Mouse (Mus musculus) cerebral cortex, adult 2 months (tissue): ENCODE results near the gene Hyal3.

Source experiments
- WGBS: fragments of 180-500 bp; shearing (Covaris S2); methylation state at CpG from one replicate; pipeline ENCODE4 v1.1.7; 2018; 5-methylcytosine and 5-hydroxymethylcytosine counted together

Hyal3 gene

GRCm38 (mm10) chr9:107571534-107572326 is 8.9 kb upstream of the Hyal3 start:
- 91% methylated on average over 22 of the region's 22 CpGs for WGBS

DNA sequence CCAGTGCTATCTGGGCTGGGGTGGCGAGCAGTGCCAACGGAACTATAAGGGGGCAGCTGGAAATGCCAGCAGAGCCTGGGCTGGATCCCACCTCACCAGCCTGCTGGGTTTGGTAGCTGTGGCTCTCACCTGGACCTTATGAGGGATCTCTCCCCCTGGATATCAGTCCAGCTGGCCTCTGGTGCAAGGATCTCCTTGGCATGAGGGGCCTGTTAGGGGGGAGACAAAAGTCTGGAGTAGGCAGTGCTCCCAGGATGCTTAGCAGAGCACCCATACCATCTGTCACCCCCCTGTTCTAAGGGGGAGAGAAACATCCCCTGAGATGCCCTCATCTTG is 8.3 kb upstream of the Hyal3 start:
- 98% methylated on average over 2 of the region's 2 CpGs for WGBS

DNA sequence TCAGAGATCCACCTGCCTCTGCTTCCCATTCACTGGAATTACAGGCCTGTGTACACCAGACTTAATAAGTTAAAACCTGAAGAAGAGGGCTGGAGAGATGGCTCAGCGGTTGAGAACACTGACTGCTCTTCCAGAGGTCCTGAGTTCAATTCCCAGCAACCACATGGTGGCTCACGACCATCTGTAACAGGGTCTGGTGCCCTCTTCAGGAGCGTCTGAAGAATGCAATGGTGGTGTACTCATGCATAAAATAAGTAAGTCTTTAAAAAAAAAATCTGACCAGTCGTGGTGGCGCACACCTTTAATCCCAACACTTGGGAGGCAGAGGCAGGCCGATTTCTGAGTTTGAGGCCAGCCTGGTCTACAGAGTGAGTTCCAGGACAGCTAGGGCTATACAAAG is 6.8 kb upstream of the Hyal3 start:
- 82% methylated on average over 6 of the region's 6 CpGs for WGBS

DNA sequence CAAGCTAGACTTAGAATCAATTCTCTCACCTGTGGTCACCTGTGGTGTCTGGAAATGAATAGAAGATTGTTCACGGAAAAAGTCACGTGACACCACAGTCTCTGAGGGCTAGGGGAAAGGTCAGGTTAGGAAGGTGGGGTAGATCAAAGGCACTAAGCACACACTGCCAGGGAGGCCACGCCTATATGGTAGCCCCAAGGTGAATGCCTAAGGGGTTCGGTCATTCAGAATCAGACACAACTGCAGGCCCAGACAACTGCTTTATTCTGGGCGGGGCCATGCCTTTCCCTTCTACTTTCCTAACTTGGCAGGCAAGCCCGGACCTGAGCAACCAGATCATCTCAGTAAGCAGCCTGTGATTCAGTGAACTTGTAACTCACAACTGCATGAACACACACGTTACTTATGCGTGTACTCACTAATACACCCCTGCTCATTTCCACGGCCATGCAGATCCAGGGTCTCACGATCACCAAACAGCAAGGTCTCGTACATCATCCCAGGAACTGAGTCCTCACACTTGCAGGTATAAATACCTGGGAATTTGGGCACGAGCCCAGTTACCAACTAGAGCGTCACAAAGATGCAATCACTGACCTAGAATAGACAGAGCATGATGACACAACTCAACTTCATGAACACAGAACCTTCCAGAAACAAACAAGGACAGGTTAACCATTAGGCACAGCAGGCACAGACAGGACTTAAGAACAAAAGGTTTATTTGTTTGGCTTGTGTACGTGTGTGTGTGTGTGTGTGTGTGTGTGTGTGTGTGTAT is 4.8 kb upstream of the Hyal3 start:
- WGBS: 83% methylated on average over 14 of the region's 14 CpGs

DNA sequence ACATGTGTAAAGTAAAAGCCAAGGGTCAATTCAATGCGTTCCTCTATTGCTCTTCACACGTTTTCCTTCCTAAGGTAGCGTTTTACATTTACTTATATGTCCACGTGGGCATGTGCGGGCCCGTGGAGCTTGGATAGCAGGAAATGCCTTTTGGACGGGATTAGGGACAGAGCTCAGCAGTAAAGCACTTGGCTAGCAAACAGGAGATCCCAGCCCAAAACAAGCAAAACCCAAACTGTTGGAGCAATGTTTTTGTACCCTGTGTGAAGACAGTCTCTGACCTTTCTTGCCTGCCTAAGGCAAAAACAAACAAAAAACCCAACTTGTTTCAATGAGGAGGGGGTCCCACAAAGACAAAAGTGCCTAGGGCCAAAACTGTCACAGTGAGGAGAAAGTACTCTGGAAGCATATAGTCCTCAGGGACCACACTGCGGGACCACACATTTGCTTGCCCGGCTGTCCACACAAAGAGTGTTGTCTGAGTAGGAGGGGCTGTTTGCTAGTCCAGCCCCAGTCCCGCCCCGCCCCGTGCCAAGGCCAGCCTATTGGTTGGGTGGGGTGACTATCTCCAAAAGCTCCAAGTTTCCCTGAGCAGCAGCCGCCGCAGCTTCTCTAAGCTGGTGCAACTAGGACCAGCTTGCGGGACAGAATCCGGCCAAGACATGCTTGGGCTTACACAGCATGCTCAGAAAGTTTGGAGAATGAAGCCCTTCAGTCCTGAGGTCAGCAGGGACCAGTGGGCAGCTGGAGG is 4.1 kb upstream of the Hyal3 start, which contains the start of gene Hyal1:
Gene Hyal1 (plus strand): TSS at position 571 of the 751 bp plus-strand sequence.
- WGBS: 36% methylated on average over 16 of the region's 16 CpGs

DNA sequence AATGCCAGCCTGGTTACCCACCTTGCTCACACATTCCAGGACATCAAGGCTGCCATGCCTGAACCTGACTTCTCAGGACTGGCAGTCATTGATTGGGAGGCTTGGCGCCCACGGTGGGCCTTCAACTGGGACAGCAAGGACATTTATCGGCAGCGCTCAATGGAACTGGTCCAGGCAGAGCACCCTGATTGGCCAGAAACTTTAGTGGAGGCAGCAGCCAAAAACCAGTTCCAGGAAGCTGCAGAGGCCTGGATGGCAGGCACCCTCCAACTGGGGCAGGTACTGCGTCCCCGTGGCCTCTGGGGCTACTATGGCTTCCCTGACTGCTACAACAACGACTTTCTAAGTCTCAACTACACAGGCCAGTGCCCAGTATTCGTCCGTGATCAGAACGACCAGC is 2.7 kb upstream of the Hyal3 start:
- WGBS: 84% methylated on average over 10 of the region's 10 CpGs

- 73% methylated on average over 3 of the region's 3 CpGs for WGBS
Measured at GRCm38 (mm10) chr9:107578587-107578986, 2.0 kb upstream of the Hyal3 start, which contains the start of gene Naa80. Gene Naa80, plus strand, starts transcription at chr9:107578887.

DNA sequence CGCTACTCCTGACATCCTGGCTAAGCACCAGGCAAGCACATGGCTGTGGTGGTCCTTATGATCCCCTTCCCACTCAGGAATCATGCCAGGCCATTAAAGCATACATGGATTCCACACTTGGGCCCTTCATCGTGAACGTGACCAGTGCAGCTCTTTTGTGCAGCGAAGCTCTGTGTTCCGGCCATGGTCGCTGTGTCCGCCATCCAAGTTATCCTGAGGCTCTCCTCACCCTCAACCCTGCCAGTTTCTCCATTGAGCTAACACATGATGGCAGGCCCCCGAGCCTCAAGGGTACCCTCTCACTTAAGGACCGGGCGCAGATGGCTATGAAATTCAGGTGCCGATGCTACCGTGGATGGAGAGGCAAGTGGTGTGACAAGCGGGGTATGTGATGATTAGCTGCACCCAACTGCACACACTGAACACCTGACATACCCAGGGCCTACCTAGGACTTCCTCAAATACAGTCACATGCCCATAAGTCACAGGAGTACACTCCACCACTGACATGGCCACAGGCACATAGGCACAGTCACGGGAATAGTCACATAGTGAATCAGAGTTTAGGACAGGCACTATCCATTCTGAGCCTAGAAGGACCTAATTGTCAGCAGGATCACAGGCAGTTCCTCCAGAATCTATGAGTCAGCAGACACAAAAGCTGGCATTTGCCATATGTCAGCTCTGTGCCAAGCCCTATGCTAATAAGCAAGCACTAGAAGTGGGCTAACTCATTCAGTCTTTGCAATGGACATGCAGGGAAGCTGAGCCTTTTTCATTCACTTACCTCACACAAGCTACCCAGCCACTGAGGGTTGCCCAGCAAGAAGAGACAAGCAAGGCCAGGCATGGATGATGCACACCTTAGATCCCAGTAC is 1.4 kb upstream of the Hyal3 start:
- WGBS: 91% methylated on average over 14 of the region's 14 CpGs

GRCm38 (mm10) chr9:107581584-107581983 is 966 bp downstream of the Hyal3 start:
- WGBS: 75% methylated on average over 4 of the region's 4 CpGs

- 87% methylated on average over 7 of the region's 7 CpGs for WGBS
Measured at GRCm38 (mm10) chr9:107582509-107583062, 2.0 kb downstream of the Hyal3 start.

DNA sequence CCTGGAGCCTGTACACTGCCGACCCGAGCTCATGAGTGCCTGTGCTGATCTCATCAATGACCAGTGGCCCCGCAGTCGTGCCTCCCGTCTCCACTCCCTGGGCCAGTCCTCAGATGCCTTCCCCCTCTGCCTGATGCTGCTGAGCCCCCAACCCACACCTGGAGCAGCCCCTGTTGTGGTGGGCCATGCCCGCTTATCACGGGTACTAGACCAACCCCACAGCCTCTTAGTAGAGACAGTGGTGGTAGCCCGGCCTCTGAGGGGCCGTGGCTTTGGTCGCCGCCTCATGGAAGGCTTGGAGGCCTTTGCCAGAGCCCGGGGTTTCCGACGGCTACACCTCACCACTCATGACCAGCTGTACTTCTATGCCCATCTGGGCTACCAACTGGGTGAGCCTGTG is 2.6 kb downstream of the Hyal3 start:
- 92% methylated on average over 14 of the region's 14 CpGs for WGBS

- 90% methylated on average over 5 of the region's 5 CpGs for WGBS
Measured at GRCm38 (mm10) chr9:107586504-107586903, 5.9 kb downstream of the Hyal3 start.

- WGBS: 11% methylated on average over 46 of the region's 46 CpGs
Measured at GRCm38 (mm10) chr9:107586974-107587832, 6.6 kb downstream of the Hyal3 start, which contains the start of gene Ifrd2. Gene Ifrd2, plus strand, starts transcription at chr9:107587642.

- WGBS: 4% methylated on average over 33 of the region's 33 CpGs
Measured at GRCm38 (mm10) chr9:107587833-107588639, 7.4 kb downstream of the Hyal3 start.

- 88% methylated on average over 25 of the region's 25 CpGs for WGBS
Measured at GRCm38 (mm10) chr9:107590058-107590772, 9.6 kb downstream of the Hyal3 start.

GRCm38 (mm10) chr9:107590773-107591060 is 10.1 kb downstream of the Hyal3 start:
- WGBS: 95% methylated on average over 6 of the region's 6 CpGs

DNA sequence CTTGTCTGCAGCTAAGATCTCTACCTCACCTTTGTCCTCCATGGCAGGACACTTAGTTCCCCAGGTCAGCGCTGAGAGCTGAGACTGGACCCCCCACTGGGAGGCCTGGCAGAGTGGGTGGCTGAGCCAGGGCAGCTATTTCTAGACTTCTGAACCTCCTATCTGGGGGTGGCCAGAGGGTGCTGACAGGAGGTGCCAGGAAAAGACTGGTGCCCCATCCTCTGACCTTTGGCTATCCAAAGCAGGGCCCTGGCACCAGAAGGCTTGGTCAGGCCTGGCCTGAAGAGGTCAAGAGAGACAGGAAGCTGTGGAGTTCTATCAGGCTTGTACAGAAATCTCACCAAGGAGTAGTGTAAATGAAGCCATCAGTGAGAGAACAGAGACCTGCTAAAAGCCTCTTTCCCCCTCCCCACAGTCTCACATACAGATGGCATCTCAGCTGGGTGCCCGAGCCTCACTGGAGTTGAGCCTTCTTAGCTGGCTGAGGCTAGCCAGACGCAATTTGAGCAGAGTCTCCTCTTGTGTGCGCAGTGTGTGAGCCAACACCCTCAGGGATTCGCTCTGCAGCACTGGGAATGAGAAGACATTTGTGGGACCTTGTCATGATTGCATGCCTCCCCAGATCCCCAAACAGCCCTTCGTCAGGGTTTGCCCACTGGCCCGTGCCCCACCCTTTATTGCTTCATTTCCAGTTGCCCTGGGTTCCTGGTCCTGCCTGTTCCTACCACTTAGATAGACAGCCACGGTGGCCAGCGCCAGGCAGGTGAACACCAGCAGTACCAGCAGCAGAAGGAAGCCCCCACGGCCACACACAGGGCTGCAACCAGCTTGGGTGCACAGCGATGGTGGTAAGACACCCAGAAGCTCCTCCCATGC is 12.7 kb downstream of the Hyal3 start:
- WGBS: 87% methylated on average over 11 of the region's 11 CpGs
